Mouse (Mus musculus): ENCODE data around the gene Nudt4. TPM values are rescaled to one million over a fixed set of nuclear protein-coding genes. Genes with fewer than 3 reads are reported as not detected.
A peak's percentile ranks its signal among the peaks of the same experiment; 100 is the strongest.

Nudt4 gene
- total and polyA plus RNA-seq, 2 experiments from 2014 or later, result 71.2 to 87.6 TPM

DNA sequence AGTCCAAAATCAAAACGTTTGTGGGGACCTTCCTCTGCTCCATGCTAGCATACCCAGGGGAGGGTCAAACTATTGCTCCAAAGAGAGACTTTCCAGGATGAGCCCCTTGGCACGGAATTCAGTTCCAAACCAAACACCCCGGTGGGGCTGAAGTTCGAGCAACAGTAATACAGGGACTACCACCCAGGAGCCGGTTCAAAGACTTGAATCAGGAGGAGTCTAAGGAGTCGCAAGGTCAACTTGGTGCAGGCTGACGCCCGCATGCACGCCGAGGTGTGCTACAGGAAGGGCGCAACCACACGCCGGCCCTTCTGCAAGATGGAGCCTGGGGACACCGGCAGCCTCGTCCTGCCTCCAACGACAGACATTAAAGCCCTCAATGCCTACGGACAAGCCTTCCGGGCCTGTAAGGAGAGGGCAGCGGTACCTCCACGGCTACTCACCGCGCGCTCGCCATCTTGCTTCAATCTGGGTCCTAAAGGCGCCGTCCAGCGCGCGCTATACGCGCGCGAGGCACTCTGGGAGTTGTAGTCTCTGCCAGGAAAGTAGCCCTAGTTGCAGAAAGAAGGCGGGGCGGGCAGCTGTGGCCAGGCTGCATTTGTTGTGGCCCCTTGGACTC lies 62.4 kb downstream of the Nudt4 start, which contains the start of gene Mrpl42:
Gene Mrpl42 (minus strand): TSS at position 478 of the 619 bp plus-strand sequence.
- Histone ChIP-seq H3K27ac (ENCODE audit: low read depth, low read length) (peak within 1 kb of the TSS; percentile 86), H3K36me3 (ENCODE audit: insufficient read depth) (peaks cover 7% of the 10 kb centered on the region; the same call in 1 of the 2 replicates), H3K9me3 (ENCODE audit: low read length) (no peaks in the 10 kb centered on the region), H3K4me1 (ENCODE audit: insufficient read depth) (0 out of 2 replicates have a peak, but pooled peaks cover 6% of the 10 kb centered on the region), H3K4me3 (ENCODE audit: low read depth, low read length) (peak within 1 kb of the TSS; percentile 86), H3K27me3 (ENCODE audit: insufficient read depth, low read length) (no peaks in the 10 kb centered on the region), H3K4me2 (ENCODE audit: low read depth) (peak within 1 kb of the TSS; percentile 58), H3K9ac (peak within 1 kb of the TSS; percentile 77)
- no peak for TF ChIP-seq CTCF (IDR thresholded peaks at IDR 0.05; ENCODE audit: low read depth)
- WGBS, result under 1% methylated on average over 35 of the region's 35 CpGs
- ATAC-seq, result peak; percentile 98
- DNase-seq, result peak; percentile 89

- Histone ChIP-seq H3K36me3 (ENCODE audit: insufficient read depth) (peaks cover 7% of the 10 kb centered on the region; the same call in 1 of the 2 replicates), H3K27me3 (ENCODE audit: insufficient read depth, low read length) (no peaks in the 10 kb centered on the region), H3K9ac (peak overlapping the region; percentile 77), H3K4me1 (ENCODE audit: insufficient read depth) (0 out of 2 replicates have a peak, but pooled peaks cover 6% of the 10 kb centered on the region), H3K4me3 (ENCODE audit: low read depth, low read length) (peak overlapping the region; percentile 86), H3K9me3 (ENCODE audit: low read length) (no peaks in the 10 kb centered on the region), H3K4me2 (ENCODE audit: low read depth) (peak overlapping the region; percentile 58), H3K27ac (ENCODE audit: low read depth, low read length) (peak overlapping the region; percentile 86; the same call in 1 of the 2 replicates)
- 1% methylated on average over 7 of the region's 7 CpGs for WGBS
- DNase-seq (no peak), ATAC-seq (no peak)
- 0 out of 2 replicates have a peak, but pooled peaks have one; percentile 16 for TF ChIP-seq CTCF (IDR thresholded peaks at IDR 0.05; ENCODE audit: low read depth)
Measured at GRCm38 (mm10) chr10:95501033-95501432, 62.9 kb downstream of the Nudt4 start.

Small RNA genes within 50 kb of the gene (microRNA-seq; reads per million reads assigned to microRNA genes)
- gene Mir3058, result 5.5 to 6.2 reads per million in 2 experiments

Other genes with a start within 250 kb of the Nudt4 start
- gene Cradd, start 240.0 kb downstream of the Nudt4 start, total RNA-seq (2014; rRNA removed), result 8.3 and 10.8 TPM in 2 replicates
- gene Cradd, start 240.0 kb downstream of the Nudt4 start, polyA plus RNA-seq (2015; fragmentation: Nextera tagmentation; extraction: Ambion mirVana), result 8.5 and 10.3 TPM in 2 replicates
- gene Socs2, start 147.0 kb downstream of the Nudt4 start, total RNA-seq (2014; rRNA removed), result 80.7 and 93.0 TPM in 2 replicates
- 136 and 154 TPM in 2 replicates for gene Socs2, start 147.0 kb downstream of the Nudt4 start, polyA plus RNA-seq (2015; fragmentation: Nextera tagmentation; extraction: Ambion mirVana)
- 84.9 and 88.8 TPM in 2 replicates for gene Mrpl42, start 62.2 kb downstream of the Nudt4 start, total RNA-seq (2014; rRNA removed)
- 249 and 300 TPM in 2 replicates for gene Mrpl42, start 62.2 kb downstream of the Nudt4 start, polyA plus RNA-seq (2015; fragmentation: Nextera tagmentation; extraction: Ambion mirVana)
- 222 and 275 TPM in 2 replicates for gene Ube2n, start 49.0 kb downstream of the Nudt4 start, total RNA-seq (2014; rRNA removed)
- gene Ube2n, start 49.0 kb downstream of the Nudt4 start, polyA plus RNA-seq (2015; fragmentation: Nextera tagmentation; extraction: Ambion mirVana), result 333 and 334 TPM in 2 replicates
- not detected in 2 replicates for gene Anapc15-ps, start 109.3 kb upstream of the Nudt4 start, total RNA-seq (2014; rRNA removed)
- 0.55 TPM in 1 of 2 replicates, not detected in the other for gene Anapc15-ps, start 109.3 kb upstream of the Nudt4 start, polyA plus RNA-seq (2015; fragmentation: Nextera tagmentation; extraction: Ambion mirVana)

Measured in forebrain, postnatal 0 days (tissue).